Mouse (Mus musculus): ENCODE data around the gene Slc43a3. TPM values are rescaled to one million over a fixed set of nuclear protein-coding genes. Genes with fewer than 3 reads are reported as not detected.

Gene Slc43a3
- polyA plus RNA-seq, 1 experiment from 2014 or later: 5.2 TPM

- no peak for ATAC-seq (ENCODE audit: low FRiP score, low read depth)
- Histone ChIP-seq H3K4me3 (no peak overlapping the region), H3K4me2 (no peak overlapping the region), H3K36me3 (no peaks in the 10 kb centered on the region), H3K4me1 (replicated peaks) (no peaks in the 10 kb centered on the region), H3K9ac (no peak overlapping the region), H3K27me3 (no peaks in the 10 kb centered on the region), H3K9me3 (no peaks in the 10 kb centered on the region), H3K27ac (replicated peaks) (no peak overlapping the region)
- WGBS: 77% methylated on average over 7 of the region's 7 CpGs
Observed at GRCm38 (mm10) chr2:85006600-85006999, 70.2 kb downstream of the Slc43a3 start.

DNA sequence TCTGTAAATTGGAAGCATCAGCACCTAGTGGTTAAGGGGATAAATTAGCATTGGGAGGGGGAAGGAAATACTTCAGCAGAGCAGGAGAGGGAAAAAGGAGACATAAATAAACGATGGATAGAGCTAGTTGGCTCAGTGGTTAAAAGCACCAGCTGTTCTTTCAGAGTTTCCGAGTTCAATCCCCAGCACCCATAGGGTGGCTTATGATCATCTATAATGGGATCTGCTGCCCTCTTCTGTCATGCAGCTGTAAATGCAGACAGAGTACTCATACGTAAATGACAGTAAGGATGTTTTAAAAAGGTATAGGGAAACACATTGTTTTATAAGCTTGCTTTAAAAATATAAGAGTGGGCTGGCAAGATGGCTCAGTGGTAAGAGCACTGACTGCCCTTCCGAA is 71.3 kb downstream of the Slc43a3 start:
- Histone ChIP-seq H3K36me3 (no peaks in the 10 kb centered on the region), H3K4me3 (no peak overlapping the region), H3K9ac (no peak overlapping the region), H3K27ac (replicated peaks) (no peak overlapping the region), H3K4me2 (no peak overlapping the region), H3K4me1 (replicated peaks) (peaks cover 6% of the 10 kb centered on the region; the same call in 1 of the 2 replicates), H3K27me3 (no peaks in the 10 kb centered on the region), H3K9me3 (no peaks in the 10 kb centered on the region)
- 21% methylated on average over 4 of the region's 4 CpGs for WGBS
- no peak for ATAC-seq (ENCODE audit: low FRiP score, low read depth)

Small RNA genes lying within 50 kb of the gene (microRNA-seq; reads per million reads assigned to microRNA genes)
- gene Gm24332: not detected

Other genes with a start within 250 kb of the Slc43a3 start
- 18.3 and 19.0 TPM in 2 replicates for gene Zdhhc5, start 221.4 kb upstream of the Slc43a3 start, polyA plus RNA-seq (2015; fragmentation: Nextera tagmentation; extraction: Ambion mirVana)
- 20.7 and 22.4 TPM in 2 replicates for gene Clp1, start 209.2 kb upstream of the Slc43a3 start, polyA plus RNA-seq (2015; fragmentation: Nextera tagmentation; extraction: Ambion mirVana)
- 18.9 and 19.8 TPM in 2 replicates for gene Ypel4, start 202.5 kb upstream of the Slc43a3 start, polyA plus RNA-seq (2015; fragmentation: Nextera tagmentation; extraction: Ambion mirVana)
- gene Gm19426, start 192.9 kb upstream of the Slc43a3 start, polyA plus RNA-seq (2015; fragmentation: Nextera tagmentation; extraction: Ambion mirVana): 5.1 and 5.9 TPM in 2 replicates
- gene Serping1, start 161.1 kb upstream of the Slc43a3 start, polyA plus RNA-seq (2015; fragmentation: Nextera tagmentation; extraction: Ambion mirVana): 39.5 and 47.3 TPM in 2 replicates
- 23.2 and 26.7 TPM in 2 replicates for gene Ube2l6, start 137.8 kb upstream of the Slc43a3 start, polyA plus RNA-seq (2015; fragmentation: Nextera tagmentation; extraction: Ambion mirVana)
- not detected in 2 replicates for gene Smtnl1, start 113.9 kb upstream of the Slc43a3 start, polyA plus RNA-seq (2015; fragmentation: Nextera tagmentation; extraction: Ambion mirVana)
- 73.4 and 75.2 TPM in 2 replicates for gene Timm10, start 109.6 kb upstream of the Slc43a3 start, polyA plus RNA-seq (2015; fragmentation: Nextera tagmentation; extraction: Ambion mirVana)
- 2.3 and 2.4 TPM in 2 replicates for gene Slc43a1, start 97.7 kb upstream of the Slc43a3 start, polyA plus RNA-seq (2015; fragmentation: Nextera tagmentation; extraction: Ambion mirVana)
- 5.0 and 6.2 TPM in 2 replicates for gene Rtn4rl2, start 49.9 kb upstream of the Slc43a3 start, polyA plus RNA-seq (2015; fragmentation: Nextera tagmentation; extraction: Ambion mirVana)
- 0.18 TPM in 1 of 2 replicates, not detected in the other for gene Prg2, start 43.9 kb downstream of the Slc43a3 start, polyA plus RNA-seq (2015; fragmentation: Nextera tagmentation; extraction: Ambion mirVana)
- not detected in 2 replicates for gene Prg3, start 51.6 kb downstream of the Slc43a3 start, polyA plus RNA-seq (2015; fragmentation: Nextera tagmentation; extraction: Ambion mirVana)
- 166 and 171 TPM in 2 replicates for gene Ssrp1, start 100.7 kb downstream of the Slc43a3 start, polyA plus RNA-seq (2015; fragmentation: Nextera tagmentation; extraction: Ambion mirVana)
- gene P2rx3, start 100.9 kb downstream of the Slc43a3 start, polyA plus RNA-seq (2015; fragmentation: Nextera tagmentation; extraction: Ambion mirVana): 7.3 and 14.2 TPM in 2 replicates
- 24.4 and 24.8 TPM in 2 replicates for gene Tnks1bp1, start 111.4 kb downstream of the Slc43a3 start, polyA plus RNA-seq (2015; fragmentation: Nextera tagmentation; extraction: Ambion mirVana)
- gene Aplnr, start 199.6 kb downstream of the Slc43a3 start, polyA plus RNA-seq (2015; fragmentation: Nextera tagmentation; extraction: Ambion mirVana): 30.5 and 31.6 TPM in 2 replicates